Mouse (Mus musculus) MEL (cell line): ENCODE results near the gene Rbm8a2.

Source experiments
- BHLHE40 ChIP-seq: IDR thresholded peaks from 2 replicates; pipeline ENCODE4 v1.6.1; 2012; ENCODE audit warnings: low read depth, mild to moderate bottlenecking, inconsistent platforms, low read length, improper control_type of control experiment, borderline replicate concordance
- CTCF ChIP-seq, 3 experiments: IDR thresholded peaks in 2 of 3; conservative IDR thresholded peaks in 1 of 3; 2 replicates each; pipeline ENCODE4 v1.5.1; 2011 to 2012; ENCODE audit warnings: low read length in 3 of 3, low read depth in 2 of 3, mild to moderate bottlenecking in 2 of 3, improper control_type of control experiment in 1 of 3, inconsistent platforms in 1 of 3, mixed read lengths in 1 of 3, moderate library complexity in 1 of 3; ENCODE audit not compliant: control insufficient read depth in 1 of 3, insufficient read depth in 1 of 3, poor library complexity in 1 of 3, severe bottlenecking in 1 of 3
- E2F4 ChIP-seq: IDR thresholded peaks from 2 replicates; pipeline ENCODE4 v1.6.1; 2011; ENCODE audit warnings: low read depth, low read length, improper control_type of control experiment, borderline replicate concordance
- ETS1 ChIP-seq: IDR thresholded peaks from 2 replicates; pipeline ENCODE4 v1.6.1; 2012; ENCODE audit warnings: low read depth, mild to moderate bottlenecking, inconsistent platforms, low read length, improper control_type of control experiment, moderate library complexity
- GATA1 ChIP-seq: IDR thresholded peaks from 2 replicates; pipeline ENCODE4 v1.6.1; 2011; ENCODE audit warnings: low read depth, low read length, improper control_type of control experiment
- MAX ChIP-seq: IDR thresholded peaks from 2 replicates; pipeline ENCODE4 v1.6.1; 2011; ENCODE audit warnings: low read length, improper control_type of control experiment
- MXI1 ChIP-seq: IDR thresholded peaks from 2 replicates; pipeline ENCODE4 v1.6.1; 2011; ENCODE audit warnings: mild to moderate bottlenecking, low read depth, low read length, improper control_type of control experiment
- POLR2A ChIP-seq, 2 experiments: IDR thresholded peaks; 2 replicates each; pipeline ENCODE4 v1.6.1; 2011 to 2012; ENCODE audit warnings: low read length in 2 of 2, mild to moderate bottlenecking in 2 of 2, control low read depth in 1 of 2, improper control_type of control experiment in 1 of 2, low read depth in 1 of 2, moderate library complexity in 1 of 2; ENCODE audit not compliant: control insufficient read depth in 1 of 2, insufficient read depth in 1 of 2, poor library complexity in 1 of 2
- RCOR1 ChIP-seq: IDR thresholded peaks from 2 replicates; pipeline ENCODE4 v1.6.1; 2012; ENCODE audit warnings: low read depth, mild to moderate bottlenecking, inconsistent platforms, low read length, improper control_type of control experiment
- SIN3A ChIP-seq: IDR thresholded peaks from 2 replicates; pipeline ENCODE4 v1.6.1; 2012; ENCODE audit warnings: low read length, improper control_type of control experiment, inconsistent platforms
- TBP ChIP-seq: IDR thresholded peaks from 2 replicates; pipeline ENCODE4 v1.8.0; 2011; ENCODE audit warnings: low read depth, low read length, improper control_type of control experiment
- TCF12 ChIP-seq: IDR thresholded peaks from 2 replicates; pipeline ENCODE4 v1.6.1; 2014; ENCODE audit warnings: low read depth, mild to moderate bottlenecking, inconsistent platforms, low read length, improper control_type of control experiment, moderate library complexity
- ZNF384 ChIP-seq: IDR thresholded peaks from 2 replicates; pipeline ENCODE4 v1.6.1; 2012; ENCODE audit warnings: low read depth, mild to moderate bottlenecking, inconsistent platforms, low read length, improper control_type of control experiment

DNA sequence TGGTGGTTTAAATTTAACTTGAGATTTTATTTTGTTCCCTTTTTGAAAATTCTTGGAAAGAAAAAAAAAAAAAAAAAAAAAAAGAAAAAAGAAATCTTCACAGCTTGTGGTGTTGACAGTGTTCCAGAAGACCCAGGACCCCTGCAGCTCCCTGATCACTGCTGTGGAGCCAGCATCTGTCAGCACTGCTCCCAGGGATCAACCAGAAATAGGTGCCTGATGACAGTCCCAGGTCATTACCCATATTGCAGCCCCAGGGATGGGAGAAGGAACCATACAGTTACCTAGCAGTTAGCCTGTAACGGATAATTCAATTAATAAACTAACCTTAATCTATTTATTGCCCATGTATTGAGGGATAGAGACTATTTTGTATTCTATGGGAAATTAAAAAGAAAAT, 45.6 kb upstream of the Rbm8a2 start:
- TF ChIP-seq GATA1, result no peak
- no peak for TF ChIP-seq CTCF (IDR thresholded peaks at IDR 0.05 in 2 of 3, conservative IDR thresholded peaks at IDR 0.05 in 1 of 3; ENCODE audit: control insufficient read depth in 1 of 3, insufficient read depth in 1 of 3, low read depth in 2 of 3, low read length in 3 of 3, poor library complexity in 1 of 3, severe bottlenecking in 1 of 3)
- no peak for TF ChIP-seq E2F4
- TF ChIP-seq RCOR1, result no peak
- TF ChIP-seq TBP, result no peak
- TF ChIP-seq BHLHE40, result no peak
- TF ChIP-seq MAX, result no peak
- no peak for TF ChIP-seq MXI1
- no peak for TF ChIP-seq ETS1
- no peak for TF ChIP-seq ZNF384
- no peak for TF ChIP-seq POLR2A (IDR thresholded peaks at IDR 0.05; ENCODE audit: control insufficient read depth in 1 of 2, insufficient read depth in 1 of 2, low read depth in 1 of 2, low read length in 2 of 2, poor library complexity in 1 of 2)
- TF ChIP-seq TCF12, result no peak
- TF ChIP-seq SIN3A, result no peak
